Mouse (Mus musculus) hindlimb bud, embryonic 11.5 days (tissue): ENCODE measurements around the gene Sf3a3.

Experiments used
- DNase-seq: peaks from one replicate; pipeline ENCODE4 v3.0.0-alpha.2; 2012; ENCODE audit warnings: low read depth, low spot score; ENCODE audit errors: extremely low spot score

The Sf3a3 gene

GRCm38 (mm10) chr4:124737486-124737885, 22.9 kb downstream of the Sf3a3 start:
- DNase-seq: no peak

DNA sequence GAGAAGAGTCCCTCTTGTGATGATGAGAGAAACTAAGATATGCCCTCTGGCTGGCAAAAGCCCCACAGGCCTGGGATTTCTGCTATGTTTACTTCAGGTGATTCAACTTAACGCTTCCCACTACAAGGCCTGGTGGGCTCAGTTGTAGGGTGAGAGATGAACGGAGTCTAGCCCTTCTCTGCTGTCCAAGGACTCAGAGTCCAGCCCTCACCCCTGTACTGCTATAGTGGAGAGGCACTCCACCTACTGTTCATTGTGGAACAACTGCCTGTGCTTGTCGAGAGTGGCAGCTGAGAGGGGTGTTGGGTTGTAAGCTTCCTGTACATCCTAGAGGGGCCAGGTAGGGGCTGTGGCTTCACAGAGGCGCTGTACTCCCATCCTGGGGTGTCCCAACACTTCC, 23.4 kb downstream of the Sf3a3 start:
- no peak for DNase-seq

GRCm38 (mm10) chr4:124738783-124739182, 24.2 kb downstream of the Sf3a3 start:
- DNase-seq: no peak

GRCm38 (mm10) chr4:124741376-124742343, 27.1 kb downstream of the Sf3a3 start, which contains the start of gene Inpp5b:
Inpp5b (plus strand) TSS chr4:124741850.
- DNase-seq: peak; percentile 20

DNA sequence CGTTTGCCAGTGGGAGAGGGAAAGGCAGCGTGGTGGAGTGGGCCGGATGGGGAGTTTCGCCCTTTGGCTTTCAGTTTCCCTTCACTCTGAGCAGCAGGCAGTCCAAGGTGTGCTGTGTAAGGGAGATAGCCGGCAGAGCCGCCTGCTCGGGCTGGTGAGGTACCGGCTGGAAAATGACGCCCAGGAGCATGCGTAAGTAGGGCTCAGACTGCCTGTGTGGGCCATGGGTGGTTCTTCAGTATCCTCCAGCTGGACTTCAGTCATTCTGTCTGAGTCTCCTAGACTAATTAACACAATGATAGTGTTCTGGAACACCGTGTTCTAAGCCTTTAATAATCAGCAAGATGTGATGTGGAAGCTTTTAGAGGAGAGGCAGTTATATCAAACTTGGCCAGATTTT, 28.3 kb downstream of the Sf3a3 start:
- DNase-seq: no peak

DNA sequence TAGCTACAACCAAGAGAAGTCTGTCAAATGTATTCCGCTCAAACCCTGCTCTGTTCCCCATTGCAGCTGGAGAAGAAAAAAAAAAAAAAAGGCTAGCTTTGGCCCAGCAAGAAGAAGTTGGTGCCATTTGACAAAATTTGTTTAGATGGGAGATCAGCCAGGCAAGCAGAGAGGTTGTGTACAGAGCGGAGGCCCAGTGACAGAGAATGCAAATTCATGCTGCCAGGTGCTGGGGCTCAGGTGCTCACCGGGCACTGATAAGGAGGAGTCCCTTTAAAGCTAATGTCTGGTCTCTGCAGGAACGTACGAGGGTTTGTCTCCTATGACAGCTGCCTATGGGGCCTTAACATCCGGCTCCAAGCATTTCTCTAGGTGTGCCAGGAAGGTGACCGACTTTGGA, 32.0 kb downstream of the Sf3a3 start:
- no peak for DNase-seq

DNA sequence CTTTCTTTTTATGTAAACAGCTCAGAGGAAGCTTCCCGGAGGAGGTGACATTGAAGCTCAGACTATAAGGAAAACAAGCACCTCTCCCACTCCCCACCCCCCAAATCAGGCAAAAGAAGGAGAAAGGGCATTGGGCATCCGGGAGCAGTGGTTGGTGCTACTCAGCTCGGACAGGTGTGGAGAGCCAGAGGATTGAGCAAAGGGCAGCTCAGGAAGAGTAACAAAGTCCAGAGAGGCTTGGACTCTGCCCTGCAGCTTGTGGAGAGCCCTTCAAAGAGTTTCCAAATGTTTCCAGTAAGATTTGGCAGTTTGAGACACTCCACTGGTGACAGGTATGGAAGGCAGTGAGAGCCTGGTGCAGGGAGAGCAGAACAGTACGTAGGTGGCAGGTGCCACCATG, 33.3 kb downstream of the Sf3a3 start:
- DNase-seq: no peak

- peak; percentile 89 for DNase-seq
These were observed 37.0 kb downstream of the Sf3a3 start for GRCm38 (mm10) chr4:124751300-124752250.

DNA sequence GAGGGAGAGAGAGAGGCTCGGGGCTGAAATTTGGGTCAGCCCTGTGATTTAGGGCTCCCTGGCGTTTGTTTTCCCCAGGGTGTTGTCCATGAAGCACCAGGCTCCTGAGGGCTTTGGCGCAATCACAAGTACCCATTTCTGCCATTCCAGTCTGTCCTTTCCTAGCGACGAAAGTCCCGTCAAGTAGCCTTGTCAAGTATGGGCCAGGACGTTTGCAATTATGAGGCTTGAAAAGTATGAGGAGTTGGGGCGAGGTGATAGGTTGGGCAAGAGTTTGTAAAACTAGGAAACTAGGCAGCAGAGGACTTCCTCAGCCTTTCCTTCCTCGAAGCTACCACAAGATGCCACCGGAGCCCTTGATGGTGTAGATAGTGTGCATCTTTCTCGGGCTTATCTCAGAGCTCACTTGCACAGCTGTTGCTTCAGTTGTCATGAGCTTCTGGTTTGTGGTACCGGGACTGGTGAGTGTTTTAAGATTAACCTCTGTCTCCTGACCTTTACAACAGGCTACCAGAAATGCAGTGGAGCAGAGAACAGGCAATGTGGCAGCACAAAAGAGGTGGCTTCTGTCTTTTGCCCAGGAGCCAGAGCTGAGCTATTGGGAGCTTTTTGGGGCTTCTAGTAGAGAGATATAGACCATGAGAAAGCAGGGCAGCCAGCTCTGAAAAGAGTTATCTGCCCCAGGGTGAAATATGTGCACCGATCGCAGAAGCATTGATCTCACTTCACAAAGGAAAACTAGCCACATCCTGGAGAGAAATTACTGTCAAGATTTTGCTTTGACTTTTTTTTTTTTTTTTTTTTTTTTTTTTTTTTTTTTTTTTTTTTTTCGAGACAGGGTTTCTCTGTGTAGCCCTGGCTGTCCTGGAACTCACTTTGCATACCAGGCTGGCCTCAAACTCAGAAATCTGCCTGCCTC, 38.0 kb downstream of the Sf3a3 start:
- no peak for DNase-seq

- no peak for DNase-seq
These were observed 41.0 kb downstream of the Sf3a3 start for GRCm38 (mm10) chr4:124755526-124755925.

DNA sequence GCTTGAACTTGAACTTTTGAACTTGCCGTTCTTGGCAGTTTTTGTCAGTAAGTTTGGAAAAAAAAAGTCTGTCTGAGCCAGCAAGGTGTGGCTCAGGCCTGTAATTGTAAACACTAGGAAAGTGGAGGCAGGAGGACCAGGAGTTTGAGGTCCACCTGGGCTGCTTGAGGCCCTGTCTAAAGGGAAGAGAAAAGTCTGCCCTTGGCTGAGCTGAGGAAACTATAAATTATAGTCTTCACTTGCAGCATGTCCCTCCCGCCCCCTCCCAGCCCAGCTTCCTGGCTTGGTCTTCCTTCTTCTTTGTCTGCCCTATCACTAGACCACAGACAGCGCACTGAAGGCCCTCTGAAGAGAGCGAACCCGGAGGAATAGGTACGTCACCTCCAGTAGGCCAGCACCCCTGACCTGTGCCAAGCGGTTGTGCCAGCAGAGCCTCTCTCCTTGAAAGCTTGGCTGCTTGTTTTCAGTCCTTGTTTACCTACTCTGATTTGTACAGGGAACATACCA, 44.8 kb downstream of the Sf3a3 start:
- DNase-seq: no peak

GRCm38 (mm10) chr4:124761201-124761600, 46.6 kb downstream of the Sf3a3 start:
- no peak for DNase-seq

DNA sequence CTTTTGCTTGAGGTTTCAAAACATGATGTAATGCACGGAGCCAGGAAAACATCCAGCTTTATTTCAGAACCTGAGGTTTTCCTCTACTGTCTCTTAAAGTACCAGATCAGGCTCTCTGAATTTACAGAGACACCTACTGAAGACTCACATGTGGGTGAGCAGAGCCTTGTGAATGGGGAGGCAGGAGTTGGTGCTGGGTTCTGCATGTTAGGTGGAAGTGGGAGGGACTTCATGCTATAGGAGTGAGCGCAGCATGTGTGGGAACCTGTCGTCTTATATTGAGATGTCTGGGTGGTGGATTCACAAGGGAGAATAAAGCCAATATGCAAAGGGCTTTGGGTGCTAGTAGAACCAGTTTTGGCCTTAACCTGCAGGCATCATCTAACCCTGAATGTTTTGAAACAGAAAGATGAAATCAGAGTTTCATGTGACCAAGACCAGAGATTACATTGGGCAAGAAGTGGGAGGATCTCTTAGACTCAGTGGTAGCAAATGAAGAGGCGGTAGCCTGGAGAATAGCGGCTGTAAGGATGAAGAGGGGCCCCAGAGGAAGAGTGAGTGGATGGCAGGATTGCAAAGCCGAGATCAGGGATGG, 48.4 kb downstream of the Sf3a3 start:
- DNase-seq: no peak

GRCm38 (mm10) chr4:124765802-124766565, 51.4 kb downstream of the Sf3a3 start:
- DNase-seq: no peak

GRCm38 (mm10) chr4:124766566-124766940, 52.0 kb downstream of the Sf3a3 start:
- no peak for DNase-seq

DNA sequence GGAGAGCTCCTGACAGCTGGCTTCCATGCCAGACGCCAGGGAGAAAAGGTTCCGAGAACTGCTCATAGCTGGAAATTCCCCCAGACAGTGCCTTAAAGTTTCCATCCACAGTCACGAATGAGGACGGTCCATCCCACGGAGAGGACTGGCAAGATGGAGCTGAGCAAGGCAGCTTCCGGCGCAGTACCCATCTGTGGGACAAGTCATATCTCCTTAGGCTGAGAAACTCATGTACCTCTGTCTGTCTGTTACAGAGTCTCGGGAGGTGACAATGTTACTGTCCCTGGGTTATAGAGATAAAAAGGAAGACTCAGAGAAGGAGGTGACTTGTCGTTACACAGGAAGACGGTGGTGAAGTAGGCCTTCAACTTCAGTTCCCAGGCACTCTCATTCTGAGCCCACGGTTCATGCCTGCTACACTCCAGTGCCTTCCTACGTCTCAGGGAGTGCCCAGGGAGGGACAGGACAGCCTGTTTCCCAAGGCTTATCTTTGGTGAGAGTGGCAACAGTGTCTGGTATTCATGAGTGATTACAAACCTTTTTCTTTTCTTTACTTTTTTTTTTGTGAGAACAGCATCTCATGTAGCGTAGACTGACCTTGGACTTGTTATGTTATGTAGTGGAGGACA, 54.5 kb downstream of the Sf3a3 start:
- no peak for DNase-seq

GRCm38 (mm10) chr4:124770624-124771023, 56.0 kb downstream of the Sf3a3 start:
- no peak for DNase-seq

DNA sequence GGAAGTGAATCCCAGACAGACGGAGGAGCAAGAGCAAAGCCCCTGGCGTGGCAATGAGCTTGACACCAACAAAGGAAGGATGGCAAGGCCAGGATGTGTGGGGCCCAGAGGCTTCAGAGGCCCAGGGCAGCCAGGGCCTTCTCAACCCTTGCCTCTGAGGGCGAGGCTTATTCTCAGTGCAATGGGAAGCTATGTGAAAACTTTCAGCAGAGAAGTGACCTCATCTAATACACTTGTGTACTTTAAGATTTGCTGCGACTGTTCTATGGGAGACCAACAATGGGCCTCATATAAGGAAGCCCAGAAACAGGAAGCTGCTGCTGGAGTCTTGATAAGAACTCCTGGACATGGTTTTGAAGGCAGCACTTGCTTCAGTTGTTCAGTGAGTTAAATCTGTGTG, 57.5 kb downstream of the Sf3a3 start:
- no peak for DNase-seq

DNA sequence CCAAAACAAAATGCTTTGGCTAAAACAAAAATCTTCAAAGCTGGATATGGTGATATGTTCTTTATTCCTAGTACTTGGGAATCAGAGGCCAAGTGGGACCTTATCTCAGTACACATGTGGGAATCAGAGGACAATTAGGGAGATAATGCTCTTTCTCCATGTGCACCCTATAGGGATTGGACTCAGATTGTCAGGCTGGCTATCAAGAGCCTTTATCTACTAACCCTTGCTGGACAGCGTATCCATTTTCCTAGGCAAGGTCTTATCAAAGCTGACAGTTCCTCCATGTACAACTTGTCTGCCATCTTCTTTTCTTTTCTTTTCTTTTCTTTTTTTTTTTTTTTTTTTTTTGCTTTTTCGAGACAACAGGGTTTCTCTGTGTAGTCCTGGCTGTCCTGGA, 58.9 kb downstream of the Sf3a3 start:
- DNase-seq: no peak
